Mouse (Mus musculus): ENCODE measurements around the gene Nxph1.

Nxph1 gene

DNA sequence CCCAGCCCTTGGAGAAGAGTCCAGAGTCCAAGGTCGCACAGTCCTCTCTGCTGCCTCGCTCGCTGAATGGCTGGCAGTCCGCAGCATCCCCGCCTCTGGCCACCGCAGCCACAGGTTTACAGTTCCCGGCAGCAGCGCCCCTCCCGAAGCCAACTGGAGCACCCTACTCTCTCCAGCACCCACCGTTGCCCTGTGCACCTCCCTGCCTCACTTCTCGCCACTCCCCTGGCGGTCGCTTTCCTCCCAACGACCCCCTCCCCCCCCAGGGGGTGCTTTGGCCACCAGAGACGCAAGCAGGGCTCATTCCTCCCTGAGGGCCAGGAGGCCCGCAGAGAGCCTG is at the start of gene Nxph1:
Gene Nxph1, plus strand, starts transcription at position 301 of the 340 bp plus-strand sequence.
- no peak for DNase-seq

DNA sequence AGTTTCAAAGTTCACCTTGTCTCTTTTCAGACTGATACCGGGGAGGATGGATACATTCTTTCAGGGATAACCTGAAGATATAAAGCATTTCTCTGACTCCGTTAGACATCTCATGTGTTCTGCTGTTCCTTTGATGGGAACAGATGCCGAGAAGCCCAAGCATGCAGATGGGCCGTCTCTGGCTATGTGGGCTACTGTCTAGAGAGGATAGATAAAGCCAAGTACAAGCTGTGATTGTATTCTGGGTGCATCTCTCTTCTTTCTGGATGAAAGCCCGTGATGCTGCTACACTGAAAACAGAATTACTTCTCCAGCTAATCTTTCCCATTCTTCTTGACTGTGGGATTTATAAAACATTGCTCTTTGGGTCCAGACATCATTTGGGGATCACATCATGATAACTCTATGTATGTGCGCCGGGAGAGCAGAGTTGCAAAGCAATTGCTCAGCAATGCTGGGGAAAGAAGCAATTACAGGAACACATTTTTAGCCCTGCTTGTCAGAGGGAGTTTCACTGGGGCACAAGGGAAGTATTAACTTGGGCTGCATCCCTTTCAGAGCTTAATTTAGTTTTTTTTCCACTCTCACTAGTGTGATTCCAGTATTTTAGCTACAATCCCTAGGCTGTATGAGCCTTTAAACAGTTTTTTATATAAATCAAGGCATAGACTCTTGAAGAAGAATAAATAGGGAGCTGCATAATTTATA is 48.1 kb upstream of the Nxph1 start:
- no peak for DNase-seq

DNA sequence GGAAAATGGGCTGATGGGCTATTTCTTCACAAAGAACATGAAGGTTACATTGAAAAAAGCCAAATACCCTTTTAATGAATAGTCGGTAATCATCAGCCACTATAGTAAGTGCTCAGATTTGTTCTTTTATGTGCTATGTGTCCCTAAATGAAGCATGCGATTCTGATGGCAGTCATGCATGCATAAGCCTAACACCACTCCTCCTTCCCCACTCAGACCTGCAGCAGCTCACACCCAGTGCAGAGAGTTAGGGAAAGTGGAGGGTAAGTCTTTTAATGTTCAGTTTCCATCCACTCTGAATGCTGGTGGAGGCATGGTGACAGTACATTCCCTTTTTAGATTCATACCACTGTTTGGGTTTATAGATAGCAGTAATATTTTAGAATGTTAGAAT is 47.5 kb upstream of the Nxph1 start:
- no peak for DNase-seq

DNA sequence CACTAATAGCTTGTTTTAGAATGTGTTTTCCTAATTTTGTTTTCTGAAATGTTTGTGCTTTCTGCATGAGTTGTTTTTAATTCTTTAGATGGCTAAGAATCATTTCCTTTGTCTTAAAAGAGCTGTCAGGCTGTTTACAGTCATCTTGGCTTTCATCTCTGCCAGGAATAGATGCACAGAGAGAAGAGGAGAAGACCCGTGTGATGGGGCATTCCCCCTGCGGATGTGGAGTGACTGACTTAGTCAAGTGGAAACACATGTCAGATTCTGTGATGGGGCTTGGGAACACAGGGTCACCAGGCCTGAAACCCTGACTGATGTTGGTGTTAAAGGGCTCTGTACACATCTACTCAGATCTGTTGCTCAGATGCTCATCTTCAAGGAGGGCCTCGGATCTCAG is 40.3 kb upstream of the Nxph1 start:
- no peak for DNase-seq

DNA sequence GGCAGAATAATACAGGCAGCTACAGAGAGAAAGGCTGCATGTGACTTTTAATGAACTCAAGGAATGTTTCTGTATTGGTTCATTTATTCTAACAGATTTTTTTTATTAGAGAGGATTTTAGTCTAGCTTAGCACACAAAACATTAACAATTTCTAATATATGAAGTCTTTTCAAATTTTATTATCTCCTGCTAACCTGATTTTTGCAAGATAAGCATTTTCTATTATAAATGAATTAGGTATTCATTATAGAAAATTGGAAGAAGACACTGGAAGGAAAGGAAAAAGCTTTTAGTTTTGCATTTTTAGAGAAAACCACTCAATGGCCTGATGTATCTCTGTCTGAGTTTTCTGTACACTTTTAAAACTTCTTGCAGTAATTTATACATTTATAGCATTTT is 34.8 kb upstream of the Nxph1 start:
- DNase-seq = no peak

DNA sequence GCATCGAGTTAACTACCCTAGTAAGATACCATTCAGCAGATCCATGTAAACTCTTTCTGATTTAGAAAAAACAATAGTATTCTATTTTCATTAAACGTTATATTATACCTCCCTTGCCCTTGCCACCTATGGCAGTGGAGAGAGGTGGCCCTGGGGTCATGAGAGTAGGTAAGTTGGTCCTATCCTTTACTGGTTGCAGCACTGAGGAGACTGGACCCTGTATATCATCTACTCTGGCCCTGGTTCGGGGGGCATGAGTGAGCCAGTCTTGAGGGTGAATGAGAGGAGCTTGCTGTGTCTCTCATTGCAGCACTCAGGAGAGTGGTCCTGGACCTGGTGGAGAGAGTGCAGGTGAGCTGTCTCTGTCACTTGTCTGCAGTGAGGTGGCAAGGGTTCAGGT is 33.5 kb upstream of the Nxph1 start:
- DNase-seq = no peak

DNA sequence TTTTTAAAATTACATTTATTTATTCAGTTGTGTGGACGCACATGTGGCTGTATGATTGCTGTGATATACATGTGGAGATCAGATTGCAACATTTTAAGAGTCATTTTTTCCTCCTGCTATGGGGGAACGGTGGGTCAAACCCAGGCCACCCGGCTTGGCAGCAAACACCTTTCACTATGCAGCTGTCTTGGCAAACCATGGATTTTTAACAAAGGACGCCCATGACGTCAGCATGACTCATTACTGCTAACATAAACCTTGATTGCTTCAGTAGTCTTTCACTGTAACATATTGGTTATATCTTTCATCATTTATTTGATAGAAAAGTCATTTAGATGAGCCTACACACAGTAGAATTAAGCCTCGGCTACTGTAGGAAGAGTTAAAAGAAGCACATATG is 23.8 kb upstream of the Nxph1 start:
- DNase-seq = no peak

DNA sequence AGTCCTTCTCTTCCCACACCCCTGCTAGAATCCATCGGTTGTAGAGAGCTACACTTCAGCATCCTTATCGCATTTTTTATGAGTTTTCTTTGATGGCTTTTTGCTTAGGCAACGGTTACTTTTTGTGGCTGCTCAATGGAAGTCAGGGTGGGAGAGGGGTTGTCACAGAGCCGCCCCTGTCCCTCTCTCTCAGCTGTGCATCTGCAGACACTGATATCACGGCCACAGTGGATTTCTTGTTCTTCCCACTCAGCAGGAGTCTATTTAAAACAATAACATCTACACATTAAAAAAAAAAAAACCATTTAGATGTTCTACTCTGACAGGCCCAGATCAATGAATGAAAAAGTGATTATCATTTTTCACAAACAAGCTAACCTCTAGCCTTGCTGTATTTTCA is 13.0 kb upstream of the Nxph1 start:
- DNase-seq = no peak

DNA sequence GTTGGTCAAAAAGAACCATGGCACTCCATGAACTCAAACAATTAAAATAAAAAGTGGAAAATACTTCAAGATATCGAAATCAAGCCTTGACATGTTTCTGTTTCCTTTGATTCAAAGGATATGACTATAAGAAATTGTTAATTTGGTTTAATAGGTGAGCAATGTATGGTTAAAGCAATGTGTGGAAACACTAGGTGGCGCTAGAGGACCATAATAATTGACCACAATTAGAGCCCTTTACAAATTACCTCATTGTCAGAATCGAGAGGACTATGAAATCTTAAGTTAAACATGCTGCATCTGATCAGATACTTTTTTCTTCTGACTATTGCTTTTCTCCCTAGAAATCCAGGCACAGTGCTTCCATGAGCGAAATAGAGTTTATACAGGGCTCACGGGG is 12.5 kb upstream of the Nxph1 start:
- peak; percentile 68 to 78 for DNase-seq

DNA sequence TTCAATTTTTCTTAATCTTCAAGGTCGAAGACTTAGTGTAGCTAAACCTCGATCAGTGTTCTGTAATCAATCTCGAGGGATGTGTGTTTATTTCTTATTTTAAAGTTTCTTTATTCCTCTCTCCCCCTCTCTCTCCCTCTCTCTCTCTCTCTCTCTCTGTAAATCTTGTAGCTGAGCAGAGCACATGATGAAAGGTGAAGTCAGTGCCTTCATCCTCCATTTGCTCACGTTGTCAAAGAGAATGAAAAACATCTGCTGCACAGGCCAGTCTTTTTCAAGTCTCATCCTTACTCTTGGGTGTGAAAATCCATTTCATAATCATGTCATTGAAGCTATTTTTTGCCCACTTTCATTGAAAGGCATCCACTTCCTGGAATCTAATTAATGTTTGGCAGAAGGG is 12.1 kb upstream of the Nxph1 start:
- DNase-seq = no peak

DNA sequence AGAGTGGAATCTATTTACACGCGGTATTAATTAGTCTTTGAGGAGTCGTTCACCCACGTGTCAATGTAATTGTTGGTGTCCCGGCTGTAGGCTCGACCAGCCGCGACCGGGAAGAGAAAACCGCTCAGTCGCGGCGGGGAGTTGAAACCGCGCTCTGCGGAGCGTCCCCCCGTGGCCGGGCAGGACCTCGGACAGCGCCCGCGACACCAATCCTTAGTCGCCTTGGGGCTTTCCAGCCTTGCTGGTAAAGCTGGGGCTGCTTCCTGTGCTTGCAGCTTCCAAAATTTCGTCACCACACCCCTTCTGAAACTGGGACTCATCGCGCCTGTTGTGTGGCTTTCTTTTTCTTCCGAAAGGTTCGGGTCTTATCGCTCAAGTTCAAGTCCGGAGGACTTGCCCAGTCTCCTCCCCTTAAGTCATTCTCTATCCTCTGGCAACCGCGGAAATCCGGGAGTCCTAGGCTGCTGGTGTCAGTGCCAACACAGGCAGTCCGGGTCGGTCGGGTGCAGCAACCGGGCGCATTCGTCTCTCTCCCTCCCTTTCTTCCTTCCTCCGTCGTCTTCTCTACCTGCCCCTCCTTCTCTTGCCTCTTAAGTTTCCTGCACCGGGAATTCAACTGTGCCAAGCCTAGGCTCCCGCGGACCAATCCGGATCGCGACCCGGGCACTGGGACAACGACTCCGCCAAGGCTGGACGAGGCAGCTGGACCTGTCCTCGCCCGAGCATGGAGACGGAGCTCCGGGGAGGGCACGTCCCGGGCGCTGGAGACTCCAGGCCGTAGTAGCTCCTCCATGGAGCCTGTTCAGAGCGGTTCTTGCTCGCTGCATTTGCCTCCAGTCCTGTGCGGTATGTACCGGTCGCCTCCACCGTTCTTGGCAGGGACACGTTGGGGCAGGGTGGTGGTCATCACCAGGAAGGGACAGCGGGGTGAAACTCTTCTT is 510 bp downstream of the Nxph1 start:
- peak; percentile 29 to 81 for DNase-seq

DNA sequence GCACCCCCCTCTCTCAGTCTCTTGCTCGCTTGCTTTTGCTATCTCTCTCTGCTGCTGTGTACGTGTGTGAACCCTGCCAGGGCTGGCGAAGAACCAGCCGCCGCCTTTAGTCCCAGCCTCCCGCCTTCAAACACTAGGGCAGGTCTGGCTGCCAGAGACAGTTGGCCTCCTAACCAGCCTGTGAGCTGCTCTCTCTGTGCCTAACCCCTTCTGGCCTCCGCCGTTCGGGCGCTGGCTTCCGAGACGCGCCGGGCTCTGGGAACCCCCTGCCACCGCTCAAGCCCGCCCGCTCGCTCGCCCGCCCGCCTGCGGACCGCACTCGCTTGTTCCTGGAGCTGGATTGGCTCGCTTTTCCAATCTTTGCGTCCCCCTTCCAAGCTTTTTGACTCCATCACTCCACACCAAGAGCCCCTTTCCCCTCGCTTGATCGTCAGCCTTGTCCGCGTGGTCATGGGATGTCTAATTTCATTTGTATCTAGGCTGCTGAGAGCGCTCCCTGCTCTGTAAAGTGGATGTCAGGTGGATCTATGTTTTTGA is 1.5 kb downstream of the Nxph1 start:
- DNase-seq = peak in 1 of 2 experiments; percentile 14

DNA sequence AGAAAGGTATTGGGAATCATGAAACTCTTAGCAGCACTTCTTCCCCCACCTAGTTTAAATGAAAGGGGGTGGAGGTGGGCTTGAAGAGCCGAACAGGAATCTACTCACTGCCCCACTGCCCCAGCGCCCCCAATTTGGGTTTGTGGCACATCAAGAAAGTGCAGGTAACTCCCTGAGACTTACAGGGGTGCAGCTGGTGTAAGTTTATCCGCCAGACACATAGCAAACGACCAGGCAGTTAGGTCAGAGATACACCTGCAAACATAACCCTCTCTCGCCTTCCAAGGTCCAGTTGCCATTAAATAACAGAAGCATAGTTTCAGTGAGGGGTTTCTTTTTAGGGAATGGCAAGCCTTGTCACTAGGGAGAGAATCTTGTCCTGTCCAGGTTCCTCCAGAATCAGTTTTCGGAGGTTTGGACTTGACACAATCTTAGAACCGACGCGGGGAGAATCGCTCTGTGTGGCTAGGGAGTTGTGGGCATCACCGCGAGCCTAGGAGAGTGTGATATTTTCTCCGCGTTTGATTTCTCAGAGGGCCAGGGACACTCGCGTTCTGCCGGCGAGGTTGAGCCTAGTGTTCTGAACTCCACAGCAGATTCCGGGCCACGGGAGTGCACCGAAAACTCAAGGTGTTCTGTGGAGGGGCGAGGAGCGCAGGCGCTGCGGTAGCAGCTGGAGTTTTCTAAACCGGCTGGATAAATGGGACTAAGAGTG is 2.5 kb downstream of the Nxph1 start:
- no peak for DNase-seq

DNA sequence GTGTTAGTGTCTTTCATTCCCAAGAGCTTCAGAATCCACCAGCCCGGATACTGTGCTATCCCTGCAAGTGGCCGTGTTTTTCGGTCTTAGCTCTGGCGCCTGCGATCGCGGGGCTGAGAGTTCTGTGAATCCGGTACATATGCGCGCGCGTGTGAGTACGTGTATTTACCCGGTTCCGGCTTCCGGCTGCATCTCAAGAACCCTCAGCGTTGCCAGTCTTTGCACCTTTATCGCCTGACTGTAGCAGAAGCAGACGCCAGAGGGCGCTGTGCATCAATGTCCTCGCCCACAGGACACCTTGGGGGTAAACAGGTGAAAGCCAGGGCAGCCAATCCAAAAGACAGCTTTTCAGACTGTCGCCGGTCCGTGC is 3.1 kb downstream of the Nxph1 start:
- peak; percentile 52 to 83 for DNase-seq

DNA sequence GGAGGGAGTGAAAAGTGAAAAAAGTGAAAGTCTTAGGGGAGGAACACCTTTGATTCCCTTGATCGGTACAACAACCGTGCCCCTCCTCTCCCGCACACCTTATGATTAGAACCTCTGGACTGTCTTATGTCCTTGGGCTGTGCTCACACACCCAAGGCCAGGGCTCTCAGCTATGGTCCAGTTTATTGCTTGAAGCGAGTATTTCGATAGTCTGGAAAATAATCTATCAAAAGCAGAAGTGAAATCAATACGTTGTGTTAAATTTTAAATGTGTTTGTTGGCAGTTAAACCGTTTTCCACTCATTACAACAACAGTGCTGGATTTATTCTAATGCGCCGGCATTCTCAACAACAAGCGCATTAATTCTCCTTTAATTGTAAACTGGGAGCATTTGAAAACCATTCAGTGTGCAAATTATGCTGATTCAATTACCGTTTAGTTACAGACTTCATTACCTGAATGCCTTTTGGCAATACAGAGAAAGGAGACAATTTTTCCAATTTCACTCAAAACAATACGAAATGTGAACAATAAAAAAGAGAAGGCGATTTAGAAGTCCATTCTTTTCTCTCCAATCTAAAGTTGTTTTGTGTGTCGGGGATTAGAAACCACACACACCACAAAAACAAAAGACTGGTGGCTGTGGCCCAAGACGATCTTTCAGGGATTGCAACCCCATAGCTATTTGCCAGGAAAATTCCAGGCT is 3.8 kb downstream of the Nxph1 start:
- no peak for DNase-seq

DNA sequence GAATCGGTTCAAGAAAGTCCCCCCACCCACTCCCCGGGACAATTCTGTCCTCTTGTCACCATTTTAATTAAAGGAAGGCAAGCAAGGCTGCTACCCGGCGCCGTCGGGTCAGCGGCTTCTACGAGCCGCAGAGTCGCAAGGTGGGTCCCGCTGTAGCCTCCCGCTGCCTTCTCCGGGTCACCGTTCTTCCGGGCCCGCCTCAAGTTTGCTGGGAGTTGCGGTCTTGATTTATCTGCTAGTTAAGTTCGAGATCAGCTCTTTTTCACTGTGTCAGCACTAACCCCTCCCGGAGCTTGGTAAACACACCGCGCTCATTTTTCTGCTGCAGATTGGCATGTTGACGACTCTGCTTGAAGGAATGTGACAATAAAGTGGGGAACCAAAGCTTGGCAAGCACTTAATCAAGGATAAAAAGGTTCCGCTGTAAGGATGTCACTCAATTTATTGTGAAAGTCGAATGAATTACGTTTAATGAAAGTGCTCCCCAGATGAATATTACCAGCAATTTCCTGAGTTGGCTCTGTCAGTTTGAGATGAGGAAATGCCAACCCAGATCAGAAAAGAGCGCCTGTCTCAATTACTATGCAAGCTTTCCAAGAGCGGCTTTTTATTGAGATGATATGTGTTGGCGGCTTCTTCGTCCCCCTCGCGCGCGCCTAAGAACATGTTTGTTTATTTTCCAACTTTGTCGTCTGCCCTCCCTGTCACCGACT is 7.7 kb downstream of the Nxph1 start:
- DNase-seq = no peak

DNA sequence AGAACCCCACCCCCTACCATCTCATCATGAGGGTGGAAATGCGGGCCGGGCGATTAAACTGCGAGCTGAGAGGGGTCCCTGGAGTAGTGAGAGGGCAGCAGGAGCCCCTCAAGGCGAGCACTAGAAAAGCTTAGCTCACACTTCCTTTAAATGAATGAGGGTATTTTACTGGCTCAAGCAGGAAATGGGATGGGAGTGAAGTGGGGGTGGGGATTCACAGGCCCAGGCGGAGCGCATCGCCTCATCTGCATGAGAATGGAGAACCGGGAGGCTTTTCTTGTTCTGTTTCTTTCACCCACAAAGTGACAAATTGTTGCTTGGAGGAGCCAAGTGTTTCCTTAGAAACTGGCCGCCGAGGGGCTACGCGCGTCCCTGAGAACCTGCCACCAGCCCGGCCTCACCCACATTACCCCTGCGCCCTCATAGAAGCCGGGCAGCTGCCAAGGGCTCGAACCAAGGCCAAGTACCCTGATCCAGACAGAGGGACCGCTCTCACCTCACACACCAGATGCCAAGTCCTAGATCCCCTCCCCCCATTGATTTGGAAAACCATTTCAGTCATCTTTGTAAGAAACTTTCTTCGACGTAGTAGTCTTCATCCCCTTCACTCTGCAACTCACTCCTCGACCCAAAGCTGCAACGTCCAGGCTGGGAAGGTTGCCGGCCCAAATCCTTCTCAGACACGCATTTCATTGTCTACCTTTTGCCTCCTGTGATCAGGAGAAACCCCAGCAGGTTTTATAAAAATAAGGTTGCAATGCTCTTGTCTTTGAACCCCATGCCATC is 8.7 kb downstream of the Nxph1 start:
- no peak for DNase-seq

DNA sequence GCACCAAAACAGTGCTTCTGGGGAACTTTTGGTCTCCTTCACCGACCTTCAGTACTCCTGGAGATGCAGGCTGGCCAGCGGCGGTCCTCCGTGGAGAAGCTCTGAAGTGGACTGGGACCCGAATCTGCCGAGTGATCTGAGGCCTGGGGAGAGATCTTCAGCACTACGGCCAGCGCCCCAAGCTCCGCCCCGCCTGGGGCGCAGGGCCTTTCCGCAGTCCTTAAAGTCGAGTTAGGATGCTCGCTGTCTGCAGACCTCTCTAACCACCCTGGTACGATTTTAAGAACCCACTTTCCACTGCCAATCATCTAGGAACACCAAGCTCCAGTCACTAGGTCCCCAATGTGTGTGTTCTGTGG is 9.3 kb downstream of the Nxph1 start:
- peak; percentile 18 to 71 for DNase-seq

DNA sequence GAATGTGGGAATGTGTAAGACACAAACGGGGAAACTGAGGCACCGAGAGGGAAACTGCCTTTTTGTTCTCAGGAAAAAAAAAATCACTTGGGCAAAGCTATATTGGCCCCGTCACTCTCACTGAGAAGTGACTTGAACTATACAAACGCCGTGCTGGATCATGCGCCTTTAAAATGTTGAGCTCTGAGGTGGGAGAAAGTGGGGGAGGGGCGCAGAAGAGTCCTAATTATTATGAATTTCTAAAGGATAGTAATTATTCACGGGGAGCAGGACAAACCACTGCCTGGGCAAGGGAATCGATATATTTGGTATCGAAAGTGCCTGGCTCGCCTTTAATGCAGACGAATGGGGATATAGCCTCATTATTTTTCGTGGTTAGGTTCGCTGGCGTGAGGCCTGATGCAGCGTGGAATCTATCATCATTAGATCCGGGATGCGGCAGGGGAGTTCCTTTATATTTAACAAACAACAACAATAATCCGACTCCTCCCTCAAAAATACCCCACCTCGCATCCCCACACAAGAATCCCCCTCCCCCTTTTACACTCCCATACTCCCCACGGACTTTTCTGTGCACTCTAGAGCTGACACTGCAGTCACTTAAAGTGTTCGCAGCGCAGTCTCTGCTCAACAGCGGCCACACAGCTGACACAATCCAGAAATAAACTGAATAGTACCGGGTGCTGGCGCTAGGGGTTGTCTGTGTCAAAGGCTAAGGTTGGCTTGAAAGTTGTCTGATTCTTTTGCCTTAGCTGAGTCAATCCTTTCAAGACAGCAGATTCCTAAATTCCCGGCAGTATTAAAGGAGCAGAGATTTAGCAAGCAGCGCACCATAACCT is 10.1 kb downstream of the Nxph1 start:
- peak; percentile 11 to 56 for DNase-seq

DNA sequence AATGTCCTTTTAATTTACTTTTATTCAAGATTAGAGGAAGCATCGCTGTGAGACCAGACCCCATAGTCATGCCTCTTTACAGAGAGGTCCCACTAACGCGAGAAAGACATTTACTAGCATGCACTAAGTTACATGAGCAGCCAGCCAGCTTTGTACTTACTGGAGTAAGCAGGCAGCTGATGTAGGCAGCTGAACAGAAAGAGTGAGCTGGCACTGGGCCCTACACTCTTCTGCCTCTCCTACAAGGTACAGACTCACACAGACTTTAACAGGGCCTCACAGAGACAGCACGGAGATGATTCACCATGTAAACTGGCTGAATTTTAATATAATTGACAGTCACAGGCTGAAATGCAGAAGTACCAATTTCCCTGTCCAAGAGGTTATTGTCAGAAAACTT is 11.6 kb downstream of the Nxph1 start:
- DNase-seq = no peak
